19 mouse cellular contexts compared by ENCODE assay signal in genomic region chr11:83908376-83908775, GRCm38 (mm10). TPM values are rescaled to one million over a fixed set of nuclear protein-coding genes. Genes with fewer than 3 reads are reported as not detected.
DNase-seq lines count a peak whose midpoint lies in the region; ATAC-seq and TF ChIP-seq lines count a peak whose summit lies in the region.
"Had no signal": no experiment of that assay in that cellular context is flagged by ENCODE, and none has a peak within 500 bp of the region (broad histone marks: within the 10 kb centered on the region; RNA-seq: fewer than 3 reads in every experiment).

No protein-coding gene starts in this region.

- no peak for DNase-seq in midbrain, embryonic 10.5 days (ENCODE audit: low spot score)
- DNase-seq in midbrain, embryonic 14.5 days: no peak
- DNase-seq in liver, postnatal 0 days: no peak
- no peak for DNase-seq in cerebellum, postnatal 14 days
- no peak for DNase-seq in left cerebral cortex, adult 9 months (ENCODE audit: low spot score in 2 of 2)
- DNase-seq: adrenal gland, adult 2 months; cerebellum, adult 11-12 months; cerebellum, adult 9-10 months; cerebellum, postnatal 36 days; gastrocnemius, postnatal 10 days; heart, adult 18-20 months; heart, postnatal 10 days; heart, postnatal 4 days had no signal

- no peak overlapping the region for H3K4me2 ChIP-seq in midbrain, embryonic 14.5 days (ENCODE audit: low read length)
- no peak overlapping the region for H3K4me2 ChIP-seq in intestine, embryonic 15.5 days (replicated peaks)
- H3K4me2 ChIP-seq in liver, postnatal 0 days (ENCODE audit: low read depth, low read length): no peak overlapping the region
- H3K4me2 ChIP-seq: embryonic facial prominence, embryonic 13.5 days; forebrain, embryonic 12.5 days; hindbrain, embryonic 12.5 days had no signal

- no peaks in the 10 kb centered on the region for H3K27me3 ChIP-seq in midbrain, embryonic 10.5 days (ENCODE audit: low read depth, poor library complexity, severe bottlenecking)
- H3K27me3 ChIP-seq in midbrain, embryonic 14.5 days (ENCODE audit: control insufficient read depth, insufficient read depth, low read length): no peaks in the 10 kb centered on the region
- H3K27me3 ChIP-seq in intestine, embryonic 15.5 days (replicated peaks): no peaks in the 10 kb centered on the region
- no peaks in the 10 kb centered on the region for H3K27me3 ChIP-seq in liver, postnatal 0 days (ENCODE audit: insufficient read depth, low read length)
- H3K27me3 ChIP-seq: embryonic facial prominence, embryonic 13.5 days; forebrain, embryonic 12.5 days; hindbrain, embryonic 12.5 days had no signal

- peaks cover 6% of the 10 kb centered on the region for H3K4me1 ChIP-seq in midbrain, embryonic 10.5 days
- H3K4me1 ChIP-seq in midbrain, embryonic 14.5 days (ENCODE audit: control insufficient read depth, insufficient read depth, low read length): no peaks in the 10 kb centered on the region
- peaks cover 5% of the 10 kb centered on the region for H3K4me1 ChIP-seq in intestine, embryonic 15.5 days (replicated peaks)
- H3K4me1 ChIP-seq in liver, postnatal 0 days (ENCODE audit: insufficient read depth): peaks cover 17% of the 10 kb centered on the region
- H3K4me1 ChIP-seq: embryonic facial prominence, embryonic 13.5 days; forebrain, embryonic 12.5 days; heart, embryonic 10.5 days; hindbrain, embryonic 12.5 days had no signal

- no peaks in the 10 kb centered on the region for H3K9me3 ChIP-seq in midbrain, embryonic 10.5 days (replicated peaks)
- no peaks in the 10 kb centered on the region for H3K9me3 ChIP-seq in midbrain, embryonic 14.5 days (ENCODE audit: control insufficient read depth, low read length)
- no peaks in the 10 kb centered on the region for H3K9me3 ChIP-seq in intestine, embryonic 15.5 days
- H3K9me3 ChIP-seq in liver, postnatal 0 days (ENCODE audit: low read length): no peaks in the 10 kb centered on the region
- H3K9me3 ChIP-seq: embryonic facial prominence, embryonic 13.5 days; forebrain, embryonic 12.5 days; heart, embryonic 10.5 days; hindbrain, embryonic 12.5 days had no signal

- TF ChIP-seq CTCF in liver, postnatal 0 days (IDR thresholded peaks at IDR 0.05; ENCODE audit: low read depth): no peak

- no peak overlapping the region for H3K9ac ChIP-seq in midbrain, embryonic 14.5 days (replicated peaks; ENCODE audit: low read length)
- H3K9ac ChIP-seq in intestine, embryonic 15.5 days: no peak overlapping the region
- H3K9ac ChIP-seq in liver, postnatal 0 days (replicated peaks): no peak overlapping the region
- H3K9ac ChIP-seq: embryonic facial prominence, embryonic 13.5 days; forebrain, embryonic 12.5 days; hindbrain, embryonic 12.5 days had no signal

- 21% methylated on average over 7 of the region's 7 CpGs for WGBS in midbrain, embryonic 10.5 days
- WGBS in midbrain, embryonic 14.5 days: 11% methylated on average over 7 of the region's 7 CpGs
- 21% methylated on average over 7 of the region's 7 CpGs for WGBS in intestine, embryonic 15.5 days
- WGBS in liver, postnatal 0 days (ENCODE audit: insufficient replicate concordance): 43% methylated on average over 7 of the region's 7 CpGs

- no peak for ATAC-seq in midbrain, embryonic 14.5 days (ENCODE audit: low FRiP score, low TSS enrichment)
- peak; percentile 93 for ATAC-seq in intestine, embryonic 15.5 days
- peak; percentile 53; the same call in 1 of the 2 replicates for ATAC-seq in liver, postnatal 0 days
- ATAC-seq: forebrain, embryonic 16.5 days had no signal

- no peak for TF ChIP-seq EP300 in liver, postnatal 0 days (IDR thresholded peaks at IDR 0.05; ENCODE audit: low read depth)

- 0 out of 2 replicates have a peak overlapping the region, but pooled peaks have one; percentile 6 for H3K27ac ChIP-seq in midbrain, embryonic 10.5 days (replicated peaks)
- no peak overlapping the region for H3K27ac ChIP-seq in midbrain, embryonic 14.5 days (replicated peaks; ENCODE audit: low read depth, low read length)
- H3K27ac ChIP-seq in intestine, embryonic 15.5 days: peak overlapping the region; percentile 58; the same call in 1 of the 2 replicates
- no peak overlapping the region for H3K27ac ChIP-seq in liver, postnatal 0 days (ENCODE audit: low read depth)
- H3K27ac ChIP-seq: embryonic facial prominence, embryonic 13.5 days; forebrain, embryonic 12.5 days; heart, embryonic 10.5 days; hindbrain, embryonic 12.5 days had no signal

- no peak overlapping the region for H3K4me3 ChIP-seq in midbrain, embryonic 10.5 days
- no peak overlapping the region for H3K4me3 ChIP-seq in midbrain, embryonic 14.5 days (replicated peaks; ENCODE audit: low read depth, low read length)
- no peak overlapping the region for H3K4me3 ChIP-seq in intestine, embryonic 15.5 days (replicated peaks)
- no peak overlapping the region for H3K4me3 ChIP-seq in liver, postnatal 0 days (ENCODE audit: low read depth, low read length)
- H3K4me3 ChIP-seq: embryonic facial prominence, embryonic 13.5 days; forebrain, embryonic 12.5 days; heart, embryonic 10.5 days; hindbrain, embryonic 12.5 days had no signal

- H3K36me3 ChIP-seq in midbrain, embryonic 10.5 days: no peaks in the 10 kb centered on the region
- H3K36me3 ChIP-seq in midbrain, embryonic 14.5 days (ENCODE audit: control insufficient read depth, insufficient read depth, low read length): no peaks in the 10 kb centered on the region
- H3K36me3 ChIP-seq in intestine, embryonic 15.5 days: no peaks in the 10 kb centered on the region
- H3K36me3 ChIP-seq in liver, postnatal 0 days (replicated peaks; ENCODE audit: insufficient read depth, low read length): no peaks in the 10 kb centered on the region; the same call in 1 of the 2 replicates
- H3K36me3 ChIP-seq: embryonic facial prominence, embryonic 13.5 days; forebrain, embryonic 12.5 days; heart, embryonic 10.5 days; hindbrain, embryonic 12.5 days had no signal

RNA-seq across cellular contexts. Expression of gene Ddx52, which starts 33.5 kb away (rescaled TPM):
- 45.8 and 46.1 TPM in 2 replicates for polyA plus RNA-seq in midbrain, embryonic 10.5 days (2016; fragmentation: Nextera tagmentation; extraction: Ambion mirVana)
- polyA plus RNA-seq in midbrain, embryonic 14.5 days (2014; fragmentation: Nextera tagmentation; extraction: Ambion mirVana): 22.5 and 28.8 TPM in 2 replicates
- 28.4 and 31.2 TPM in 2 replicates for polyA plus RNA-seq in intestine, embryonic 15.5 days (2015; fragmentation: Nextera tagmentation; extraction: Ambion mirVana)
- polyA plus RNA-seq in liver, postnatal 0 days (2015; fragmentation: Nextera tagmentation; extraction: Ambion mirVana): 11.3 and 12.5 TPM in 2 replicates

RNA-seq across cellular contexts. Expression of gene Synrg, which starts 55.9 kb away (rescaled TPM):
- 11.0 and 15.3 TPM in 2 replicates for polyA plus RNA-seq in midbrain, embryonic 10.5 days (2016; fragmentation: Nextera tagmentation; extraction: Ambion mirVana)
- polyA plus RNA-seq in midbrain, embryonic 14.5 days (2014; fragmentation: Nextera tagmentation; extraction: Ambion mirVana): 25.8 and 34.2 TPM in 2 replicates
- 9.8 and 10.8 TPM in 2 replicates for polyA plus RNA-seq in intestine, embryonic 15.5 days (2015; fragmentation: Nextera tagmentation; extraction: Ambion mirVana)
- polyA plus RNA-seq in liver, postnatal 0 days (2015; fragmentation: Nextera tagmentation; extraction: Ambion mirVana): 2.9 and 3.5 TPM in 2 replicates

RNA-seq across cellular contexts. Expression of gene Hnf1b, which starts 58.5 kb away (rescaled TPM):
- not detected in 2 replicates for polyA plus RNA-seq in midbrain, embryonic 10.5 days (2016; fragmentation: Nextera tagmentation; extraction: Ambion mirVana)
- polyA plus RNA-seq in midbrain, embryonic 14.5 days (2014; fragmentation: Nextera tagmentation; extraction: Ambion mirVana): 0.12 TPM in 2 replicates
- 9.3 and 11.2 TPM in 2 replicates for polyA plus RNA-seq in intestine, embryonic 15.5 days (2015; fragmentation: Nextera tagmentation; extraction: Ambion mirVana)
- polyA plus RNA-seq in liver, postnatal 0 days (2015; fragmentation: Nextera tagmentation; extraction: Ambion mirVana): 4.9 and 5.4 TPM in 2 replicates
- polyA plus RNA-seq: embryonic facial prominence, embryonic 13.5 days; forebrain, embryonic 12.5 days had no signal

Comparison
In these comparisons a context has a peak if more than half of its experiments do, and no peak if none do; other contexts are left out.
1. H3K27ac ChIP-seq: peak in midbrain, embryonic 10.5 days (single experiment) and intestine, embryonic 15.5 days (single experiment); none in midbrain, embryonic 14.5 days (single experiment) and liver, postnatal 0 days (single experiment).